Mouse (Mus musculus) large intestine, adult 2 months (tissue): Measurements from ENCODE around the gene Rnf227. TPM values are rescaled to one million over a fixed set of nuclear protein-coding genes. Genes with fewer than 3 reads are reported as not detected.

Experiments
- DNase-seq: peaks from one replicate; pipeline ENCODE4 v3.0.0-alpha.2; 2012; ENCODE audit warnings: low read depth, low spot score
- WGBS: fragments of 180-500 bp; shearing (Covaris S2); methylation state at CpG from one replicate; pipeline ENCODE4 v1.1.7; 2018; 5-methylcytosine and 5-hydroxymethylcytosine counted together
- polyA plus RNA-seq: library from polyadenylated mRNA; depleted of rRNA; stranded (reverse); fragments of >200 nt; gene quantifications from 2 replicates; pipeline ENCODE4 v1.2.3, GENCODE M21; 2012

The Rnf227 gene
- polyA plus RNA-seq, 1 experiment: 0.79 TPM

DNA sequence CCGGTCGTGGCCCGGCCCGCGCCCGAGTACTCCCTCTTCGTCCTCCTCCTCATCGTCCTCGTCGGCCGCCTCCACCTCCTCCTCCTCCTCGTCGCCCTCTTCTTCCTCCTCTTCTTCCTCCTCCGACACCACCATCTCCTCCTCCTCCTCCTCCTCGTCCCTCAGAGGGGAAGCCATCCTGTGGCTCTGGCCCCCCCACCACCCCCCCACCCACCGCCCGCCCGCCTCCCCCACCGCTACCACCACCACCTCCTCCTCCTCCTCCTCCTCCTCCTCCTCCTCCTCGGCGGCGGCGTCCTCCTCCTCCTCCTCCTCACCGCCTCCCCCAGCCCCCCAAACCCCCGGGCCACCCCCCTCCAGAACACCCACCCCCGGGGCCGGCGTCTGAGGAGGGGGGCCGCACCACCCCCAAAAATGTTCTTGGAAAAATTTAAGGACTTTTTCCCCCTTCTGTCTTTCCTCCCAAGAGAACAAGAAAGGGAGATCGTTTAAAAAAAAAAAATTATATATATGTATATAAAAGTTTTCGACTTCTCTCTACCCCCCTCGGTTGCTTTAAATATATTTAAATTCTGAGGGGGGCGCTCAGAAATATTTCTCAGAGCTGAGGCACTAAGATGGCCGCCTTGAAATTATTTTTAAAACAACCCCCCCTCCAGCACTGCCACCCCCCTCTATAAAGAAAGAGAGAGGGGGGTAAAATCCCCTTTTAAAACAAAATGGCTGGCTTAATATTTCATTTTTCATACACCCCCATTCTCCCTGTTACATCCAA is 29.1 kb downstream of the Rnf227 start, which contains the start of gene Chd3:
Chd3 (minus strand) TSS at position 192 of the 775 bp plus-strand sequence.
- DNase-seq: no peak
- 2% methylated on average over 18 of the region's 34 CpGs for WGBS

DNA sequence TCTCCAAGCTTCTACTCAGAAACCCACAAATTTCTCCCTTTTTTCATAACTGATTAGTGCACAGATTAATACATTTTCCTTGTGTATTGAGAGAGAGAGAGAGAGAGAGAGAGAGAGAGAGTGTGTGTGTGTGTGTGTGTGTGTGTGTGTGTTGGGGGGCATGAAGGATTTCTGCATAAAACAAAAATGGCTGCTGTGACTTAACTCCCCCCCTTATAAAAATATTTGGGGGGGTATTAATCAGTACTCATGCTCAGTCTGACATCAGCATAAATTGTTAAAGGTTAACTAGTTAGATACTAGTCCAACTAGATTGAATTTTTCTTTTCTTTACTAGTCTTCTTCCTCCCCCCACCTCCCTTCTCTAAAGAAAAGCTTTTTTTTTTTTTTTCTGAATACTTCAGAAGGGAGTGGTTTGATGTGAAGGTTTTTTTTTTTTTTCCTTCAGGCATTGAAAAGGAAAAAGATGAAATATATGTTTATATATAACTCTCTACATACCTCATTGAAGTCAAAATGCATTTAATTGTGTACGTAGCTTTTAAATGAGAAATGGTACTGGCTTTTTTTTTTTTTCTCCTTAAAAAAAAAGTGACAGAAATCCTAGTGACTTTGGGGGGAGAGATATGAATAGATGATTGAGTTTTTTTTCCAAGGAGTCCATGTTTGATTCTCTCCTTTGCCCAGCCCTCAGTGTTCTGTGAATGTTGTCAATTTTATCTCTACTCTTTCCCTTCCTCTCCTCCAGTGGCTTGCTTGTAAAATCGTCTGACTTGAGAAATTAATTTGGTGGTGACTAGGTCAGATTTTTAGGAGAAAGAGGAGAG is 29.9 kb downstream of the Rnf227 start:
- WGBS: 34% methylated on average over 2 of the region's 2 CpGs
- DNase-seq: no peak

DNA sequence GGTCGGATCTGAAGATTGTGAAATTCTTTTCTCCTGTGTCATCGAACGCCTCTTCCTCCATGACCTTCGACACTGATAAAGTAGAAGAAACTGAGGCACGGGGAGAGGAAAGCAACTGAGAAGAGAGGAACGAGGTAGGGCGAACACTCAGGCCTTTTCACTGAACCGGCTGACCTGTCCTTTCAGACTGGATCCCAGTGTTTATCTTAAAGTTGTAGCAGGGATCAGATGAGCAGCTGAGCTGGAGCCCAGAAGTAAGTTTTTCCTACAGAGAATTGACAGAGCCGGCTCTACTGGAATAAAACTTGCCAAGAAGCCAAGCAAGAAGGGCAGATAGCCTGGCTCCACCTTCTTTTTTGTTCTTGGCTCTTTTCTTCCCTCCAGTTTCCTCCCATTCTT is 30.6 kb downstream of the Rnf227 start:
- no peak for DNase-seq

DNA sequence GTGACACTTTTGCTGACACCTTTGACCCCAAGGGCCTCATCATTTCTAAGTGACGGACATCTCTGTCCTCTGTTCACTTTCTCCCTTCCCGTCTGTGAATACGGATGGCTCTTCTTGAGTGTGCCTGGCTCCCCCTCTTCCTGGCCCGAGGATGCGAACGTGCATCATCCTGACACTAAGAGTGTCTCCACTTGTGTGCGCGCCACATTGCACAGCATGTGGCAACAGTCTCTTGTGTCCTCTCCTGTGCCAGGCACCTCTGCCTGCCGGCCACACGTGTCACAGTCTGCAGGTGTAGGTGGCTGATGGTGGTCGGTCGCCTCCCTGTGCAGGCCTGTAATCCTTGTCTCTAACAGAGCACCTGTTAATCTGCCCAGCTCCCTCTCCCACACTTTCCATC is 31.3 kb downstream of the Rnf227 start:
- DNase-seq: no peak
- 79% methylated on average over 12 of the region's 12 CpGs for WGBS

More for the DNA sequence above, 30.6 kb downstream of the Rnf227 start:
- 28% methylated on average over 9 of the region's 9 CpGs for WGBS

DNA sequence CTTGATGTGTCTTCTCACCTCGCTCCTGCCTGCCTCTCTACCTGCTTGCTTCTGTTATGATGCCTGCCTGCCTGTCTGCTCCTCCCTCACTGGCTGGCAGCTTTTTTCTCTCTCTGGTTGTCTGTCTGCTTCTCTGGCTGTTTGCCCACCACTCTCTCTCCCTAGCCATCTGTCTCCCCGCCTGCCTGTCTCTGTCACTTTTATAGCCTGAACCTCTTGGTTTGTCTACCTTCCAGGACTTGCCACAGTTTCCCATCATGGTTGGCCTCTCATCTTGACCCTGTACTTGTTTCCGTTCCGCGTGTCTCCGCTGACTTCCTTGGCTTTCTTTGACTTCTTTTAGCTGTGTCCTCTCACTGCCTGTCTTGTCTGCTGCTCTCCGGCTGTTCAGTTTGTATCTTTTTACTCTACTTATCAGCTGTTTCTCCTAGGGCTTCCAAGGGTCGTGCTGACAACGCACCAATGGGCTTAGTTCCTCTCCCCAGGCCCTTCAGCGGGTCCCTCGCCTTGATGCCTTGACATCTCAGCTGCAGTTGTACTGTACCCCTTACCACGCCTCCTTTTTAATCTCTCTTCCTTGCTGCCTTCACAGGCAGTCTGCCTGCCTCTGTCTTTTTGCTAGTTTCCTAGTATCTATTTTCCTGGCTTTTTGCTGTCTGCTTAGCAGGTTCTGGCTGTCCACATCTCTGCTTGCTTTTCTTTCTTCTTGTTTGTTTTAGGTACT is 32.0 kb downstream of the Rnf227 start:
- DNase-seq: no peak

DNA sequence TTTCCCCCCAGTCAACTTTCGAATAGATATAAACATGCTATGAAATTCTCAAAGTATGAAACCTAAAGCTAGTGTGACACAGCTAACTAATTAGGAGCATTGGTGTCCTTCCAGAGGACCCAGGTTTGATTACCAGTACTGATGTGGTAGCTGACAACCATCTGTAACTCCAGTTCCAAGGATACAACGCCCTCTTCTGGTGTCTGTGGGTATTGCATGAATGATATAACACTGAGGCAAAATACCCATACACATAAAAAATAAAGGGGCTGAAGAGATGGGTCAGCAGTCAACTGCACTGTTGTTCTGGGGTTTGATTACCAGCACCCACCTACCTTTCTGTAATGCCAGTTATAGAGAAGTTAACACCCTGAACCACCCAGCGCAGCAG is 32.5 kb downstream of the Rnf227 start:
- 57% methylated on average over 3 of the region's 3 CpGs for WGBS
- DNase-seq: no peak

More for the DNA sequence above, 32.0 kb downstream of the Rnf227 start:
- WGBS: 64% methylated on average over 12 of the region's 12 CpGs

DNA sequence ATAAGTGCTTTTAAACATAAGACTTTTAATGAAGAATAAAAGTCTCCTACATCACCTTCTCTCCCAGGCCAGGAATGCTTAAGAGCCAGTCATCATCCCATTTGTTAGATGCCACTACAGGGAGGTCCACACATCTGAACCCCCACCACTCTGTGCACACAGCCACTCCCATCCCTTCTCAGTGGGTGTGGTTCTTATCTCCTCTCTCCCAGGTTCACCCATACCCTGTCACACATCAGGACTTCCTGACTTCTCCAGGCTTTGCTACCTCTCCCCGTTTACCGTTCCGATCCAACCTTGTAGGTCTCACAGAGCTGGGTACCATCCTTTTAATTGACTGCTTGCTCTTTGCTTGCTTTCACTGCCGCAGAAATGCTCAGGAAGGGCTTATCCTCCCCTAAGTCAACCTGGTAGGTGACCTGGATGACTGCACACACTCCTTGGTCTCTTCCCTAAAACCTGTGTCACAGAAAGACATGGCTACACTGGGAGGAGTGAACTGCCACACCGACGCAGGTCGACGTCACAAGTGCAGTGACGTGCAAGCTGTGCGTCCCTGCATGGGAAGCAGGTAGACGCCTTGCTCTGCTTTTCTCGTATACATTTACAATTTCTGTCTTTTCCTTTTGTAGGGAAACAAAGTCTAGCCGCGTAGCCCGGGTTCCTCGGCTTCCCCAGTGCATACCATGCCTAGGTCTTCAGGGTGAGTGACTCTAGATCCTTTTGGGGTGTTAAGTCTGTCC is 33.1 kb downstream of the Rnf227 start:
- DNase-seq: no peak
- 90% methylated on average over 16 of the region's 16 CpGs for WGBS

DNA sequence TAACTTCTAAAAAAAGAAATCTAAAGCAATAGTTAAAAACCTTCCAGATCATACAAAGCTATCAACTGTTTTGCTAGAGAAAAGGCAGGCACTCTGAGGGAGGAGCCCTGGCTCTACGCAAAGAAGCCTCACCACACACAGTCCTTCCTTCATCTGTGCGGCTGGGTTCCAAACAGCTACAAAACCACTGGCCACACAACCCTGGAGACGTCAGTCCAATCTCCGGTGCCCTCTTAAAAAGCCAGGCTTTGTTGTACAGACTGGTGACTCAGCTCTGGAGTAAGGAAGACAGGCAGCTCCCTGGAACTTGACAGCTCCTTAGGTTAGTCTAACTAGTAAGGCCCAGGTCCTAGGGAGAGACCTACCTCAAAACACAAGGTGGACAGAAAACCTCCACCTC is 35.4 kb downstream of the Rnf227 start:
- no peak for DNase-seq
- WGBS: 88% methylated on average over 4 of the region's 4 CpGs

DNA sequence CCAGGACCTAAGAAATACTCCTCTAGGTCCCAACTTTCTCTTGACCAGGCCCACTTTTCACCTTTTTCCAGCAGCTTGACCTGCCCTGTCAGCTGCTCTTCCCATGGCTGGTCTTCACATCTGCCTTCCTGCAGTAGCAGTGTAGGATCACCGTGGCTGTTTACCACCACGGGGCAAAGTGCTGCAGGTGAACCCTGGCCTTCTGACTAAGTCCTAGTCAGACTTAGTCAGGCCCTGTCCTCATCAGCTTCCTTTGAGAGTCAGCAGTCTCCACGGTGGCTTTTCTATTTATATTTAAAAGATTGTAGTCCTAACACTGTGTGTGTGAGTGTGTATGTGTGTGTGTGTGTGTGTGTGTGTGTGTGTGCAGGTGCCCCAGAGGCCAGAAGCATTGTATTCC is 37.5 kb downstream of the Rnf227 start:
- WGBS: 28% methylated on average over 3 of the region's 3 CpGs
- DNase-seq: no peak

DNA sequence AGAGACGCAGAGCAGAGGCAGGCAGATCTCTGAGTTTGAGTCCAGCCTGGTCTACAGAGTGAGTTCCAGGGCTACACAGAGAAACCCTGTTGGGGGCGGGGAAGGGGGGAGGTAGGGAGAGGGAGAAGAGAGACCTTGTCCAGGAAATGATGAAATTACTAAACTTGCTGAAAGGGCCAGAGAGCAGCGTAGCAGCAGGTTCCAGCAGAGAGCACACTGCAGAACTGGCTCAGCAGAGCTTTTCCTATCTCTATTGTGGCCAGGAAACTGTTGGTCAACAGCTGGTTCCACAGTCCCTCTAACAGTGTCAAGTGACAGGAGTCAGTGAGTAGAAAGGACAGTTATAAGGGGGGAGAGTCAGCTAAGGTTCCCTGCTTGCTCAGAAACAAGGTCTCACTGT is 39.3 kb downstream of the Rnf227 start:
- 86% methylated on average over 3 of the region's 3 CpGs for WGBS
- no peak for DNase-seq

DNA sequence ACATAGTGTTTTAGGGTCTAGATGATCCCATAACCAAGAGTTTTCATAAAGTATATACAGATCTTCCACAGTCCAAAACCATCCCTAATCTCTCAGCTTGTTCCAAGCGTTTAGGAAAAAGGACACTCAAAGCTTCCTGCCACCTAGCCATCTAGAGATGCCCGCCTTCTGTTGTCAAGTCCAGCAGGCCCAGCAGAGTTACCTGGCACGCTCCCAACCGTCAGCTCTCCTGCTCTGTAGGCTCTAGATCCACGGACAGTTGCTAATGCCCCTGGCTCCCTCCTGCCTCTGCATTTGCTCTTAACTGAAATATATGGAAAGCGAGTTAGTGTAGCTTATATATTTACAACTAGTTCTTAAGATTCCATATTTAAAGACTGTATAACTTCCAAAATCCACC is 41.1 kb downstream of the Rnf227 start:
- DNase-seq: no peak
- 77% methylated on average over 6 of the region's 6 CpGs for WGBS

DNA sequence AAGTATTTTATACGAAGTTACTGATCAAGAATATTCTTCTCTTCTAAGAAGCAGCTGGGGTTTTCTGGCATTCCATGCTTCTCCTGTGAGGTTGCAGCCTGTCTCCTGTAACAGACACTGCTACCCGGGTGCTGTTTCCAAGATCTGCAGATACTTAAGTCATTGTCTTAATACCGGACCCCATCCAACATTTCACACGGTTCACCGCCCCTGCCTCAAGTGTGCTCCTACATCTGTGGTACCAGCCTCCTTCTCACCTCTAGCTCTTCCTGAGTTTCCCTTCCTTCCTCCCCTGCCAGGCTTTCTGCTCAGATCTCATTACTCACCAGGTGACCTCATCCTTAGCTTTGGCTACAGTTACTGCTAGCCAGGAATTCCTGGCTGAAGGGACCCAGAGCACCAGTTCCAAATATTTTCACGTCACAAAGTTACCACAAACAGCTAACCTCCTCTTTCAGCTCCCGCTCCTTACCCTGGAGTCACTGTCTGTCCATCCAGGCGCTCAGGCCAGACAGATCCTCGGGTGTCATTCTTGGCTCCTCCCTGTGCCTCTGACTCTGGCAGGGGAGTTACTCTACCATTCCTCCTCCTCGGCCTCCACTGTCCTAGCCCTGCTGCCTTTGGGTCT is 42.3 kb downstream of the Rnf227 start:
- no peak for DNase-seq
- WGBS: 75% methylated on average over 10 of the region's 10 CpGs

DNA sequence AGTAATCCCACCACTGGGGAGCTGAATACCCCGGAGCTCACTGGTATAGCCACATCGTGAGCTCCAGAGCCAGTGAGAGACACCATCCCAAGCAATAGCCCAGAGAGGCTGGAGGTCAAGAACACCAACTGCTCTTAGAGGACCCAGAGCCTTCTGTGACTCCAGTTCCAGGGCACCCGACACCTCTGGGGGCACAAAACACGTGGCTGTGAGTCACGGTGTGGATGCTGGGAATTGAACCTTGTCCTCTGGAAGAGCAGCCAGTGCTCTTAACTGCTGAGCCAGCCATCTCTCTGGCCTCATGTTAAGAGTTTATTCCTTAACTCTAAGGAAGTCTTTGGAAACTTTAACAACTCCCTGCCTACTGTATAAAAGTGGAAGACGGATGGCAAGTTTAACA is 44.7 kb downstream of the Rnf227 start:
- WGBS: 62% methylated on average over 6 of the region's 6 CpGs
- no peak for DNase-seq

DNA sequence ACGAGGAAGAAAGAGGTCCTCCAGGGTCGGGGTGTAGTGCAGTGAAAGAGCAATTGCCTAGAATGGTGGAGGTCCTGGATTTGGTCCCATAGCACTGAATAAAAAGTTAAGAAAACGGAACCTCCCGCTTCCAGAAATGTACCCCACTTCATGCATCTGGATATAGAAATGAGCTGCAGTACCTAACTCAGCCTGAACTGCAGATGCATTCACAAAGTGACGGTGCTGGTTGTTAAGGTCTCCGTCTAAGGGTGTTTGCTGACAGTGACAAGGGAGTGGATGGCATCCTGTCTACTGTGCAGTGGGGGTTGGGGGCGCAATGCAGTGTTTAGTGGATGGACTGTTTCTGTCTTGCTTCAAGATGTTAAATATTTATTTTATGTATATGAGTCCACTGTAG is 46.5 kb downstream of the Rnf227 start:
- no peak for DNase-seq
- WGBS: 70% methylated on average over 7 of the region's 7 CpGs

DNA sequence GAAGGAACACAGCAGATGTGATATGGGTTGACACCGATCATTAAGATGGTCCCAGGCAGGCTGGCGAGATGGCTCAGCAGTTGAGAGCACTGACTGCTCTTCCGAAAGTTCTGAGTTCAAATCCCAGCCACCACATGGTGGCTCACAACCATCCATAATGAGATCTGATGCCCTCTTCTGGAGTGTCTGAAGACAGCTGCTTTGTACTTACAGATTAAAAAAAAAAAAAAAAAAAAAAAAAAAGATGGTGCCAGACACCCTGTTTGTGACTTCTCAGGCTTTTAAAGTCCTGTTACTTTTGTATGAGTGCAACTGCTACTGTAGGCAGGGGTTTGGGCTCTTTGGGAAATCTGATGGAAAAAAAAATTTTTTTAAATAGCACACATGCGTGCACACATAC is 48.4 kb downstream of the Rnf227 start:
- no peak for DNase-seq
- WGBS: 96% methylated on average over 4 of the region's 4 CpGs

DNA sequence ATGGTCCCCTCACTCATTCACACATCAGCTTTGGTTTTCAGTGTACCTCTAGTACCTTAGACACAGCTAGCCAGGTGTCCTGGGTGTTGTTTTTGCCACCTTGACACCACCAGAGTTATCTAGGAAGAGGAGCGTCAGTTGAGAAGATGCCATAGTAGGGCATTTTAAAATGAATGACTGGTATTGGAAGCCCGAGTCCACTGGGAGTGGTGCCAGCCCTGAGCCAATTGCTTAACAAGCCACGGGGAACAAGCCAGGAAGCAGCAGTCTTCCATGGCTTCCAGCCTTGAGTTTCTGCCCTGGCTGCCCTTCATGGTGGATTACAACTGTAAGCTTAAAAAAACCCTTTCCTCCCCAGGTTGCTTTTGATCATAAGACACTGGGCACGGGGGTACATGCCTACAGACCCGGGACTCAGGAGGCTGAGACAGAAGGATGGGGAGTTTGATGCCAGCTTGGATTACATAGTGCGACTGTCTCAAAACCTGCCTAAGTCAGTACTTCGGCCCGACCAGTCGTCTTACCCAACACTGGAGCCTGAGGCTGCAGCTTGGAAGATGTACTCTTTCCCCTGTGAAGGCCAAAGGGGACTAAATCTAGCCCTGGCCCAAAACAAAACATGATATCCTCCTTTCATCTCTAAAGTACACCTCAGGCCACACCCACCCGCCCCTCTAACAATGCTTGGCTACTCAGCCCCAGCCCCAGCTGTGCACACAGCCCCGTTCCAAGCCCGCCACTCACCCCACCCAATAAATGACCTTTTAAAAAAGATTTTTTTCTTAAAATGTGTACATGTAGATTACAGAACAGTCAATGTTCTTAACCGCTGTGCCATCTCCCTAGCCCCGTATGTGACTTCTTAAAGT is 49.5 kb downstream of the Rnf227 start:
- 52% methylated on average over 14 of the region's 14 CpGs for WGBS
- no peak for DNase-seq

DNA sequence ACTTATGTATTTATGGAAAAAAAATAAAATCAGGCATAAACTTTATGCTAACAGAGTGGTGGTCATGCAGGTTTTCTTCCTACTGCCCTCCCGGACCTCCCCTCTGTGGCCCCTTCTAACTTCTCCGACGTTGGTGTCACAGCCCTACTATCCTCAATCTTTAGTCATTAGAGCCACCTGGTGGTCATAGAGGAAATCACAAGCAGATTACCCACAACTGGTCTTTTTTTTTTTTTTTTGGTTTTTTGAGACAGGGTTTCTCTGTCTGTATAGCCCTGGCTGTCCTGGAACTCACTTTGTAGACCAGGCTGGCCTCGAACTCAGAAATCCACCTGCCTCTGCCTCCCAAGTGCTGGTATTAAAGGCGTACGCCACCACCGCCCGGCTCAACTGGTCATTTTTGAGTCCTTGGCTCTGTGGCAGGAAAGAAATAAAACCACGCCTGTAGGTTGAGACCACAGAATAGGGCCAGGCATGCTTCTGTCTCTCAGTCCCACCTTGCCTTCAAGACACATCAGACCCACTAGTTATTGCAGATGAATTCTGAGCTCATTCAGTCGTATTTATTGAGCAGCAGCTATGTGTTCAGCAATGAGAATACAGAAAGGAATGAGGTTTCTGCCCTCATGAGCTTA is 50.3 kb downstream of the Rnf227 start:
- no peak for DNase-seq
- 47% methylated on average over 10 of the region's 10 CpGs for WGBS
